Mouse (Mus musculus) limb, embryonic 14.5 days (tissue): ENCODE measurements around the gene Ssr2. TPM values are rescaled to one million over a fixed set of nuclear protein-coding genes. Genes with fewer than 3 reads are reported as not detected.

ENCODE experiments used
- ATAC-seq: fragments of 200-750 bp; cut with Nextera tagmentation; 2 replicates; pipeline ENCODE4 v1.8.0; 2017; ENCODE audit warnings: low read depth, moderate number of reproducible peaks, moderate TSS enrichment; ENCODE audit not compliant: low FRiP score
- DNase-seq: peaks from one replicate; pipeline ENCODE4 v3.0.0-alpha.2; 2015; ENCODE audit warnings: low spot score
- H3K27ac ChIP-seq: fragments of 300-500 bp; sonication (generic); replicated peaks from 2 replicates; pipeline ENCODE4 v1.5.1; 2014; ENCODE audit warnings: low read depth, mild to moderate bottlenecking, low read length, moderate library complexity, mixed read lengths
- H3K27me3 ChIP-seq: fragments of 300-500 bp; sonication (generic); 2 replicates; pipeline ENCODE4 v1.6.1; 2014; ENCODE audit warnings: low read length, mixed read lengths; ENCODE audit not compliant: control insufficient read depth, insufficient read depth
- H3K36me3 ChIP-seq: fragments of 300-500 bp; sonication (generic); 2 replicates; pipeline ENCODE4 v1.6.1; 2014; ENCODE audit warnings: mild to moderate bottlenecking, low read length, moderate library complexity, mixed read lengths; ENCODE audit not compliant: control insufficient read depth, insufficient read depth
- H3K4me1 ChIP-seq: fragments of 300-500 bp; sonication (generic); 2 replicates; pipeline ENCODE4 v1.6.1; 2014; ENCODE audit warnings: antibody characterized with exemption, low read length, mixed read lengths; ENCODE audit not compliant: control insufficient read depth, insufficient read depth
- H3K4me2 ChIP-seq: fragments of 300-500 bp; sonication (generic); replicated peaks from 2 replicates; pipeline ENCODE4 v1.6.1; 2014; ENCODE audit warnings: low read depth, mild to moderate bottlenecking, low read length, moderate library complexity; ENCODE audit not compliant: severe bottlenecking
- H3K4me3 ChIP-seq: fragments of 300-500 bp; sonication (generic); replicated peaks from 2 replicates; pipeline ENCODE4 v1.5.1; 2014; ENCODE audit warnings: low read length
- H3K9ac ChIP-seq: fragments of 300-500 bp; sonication (generic); 2 replicates; pipeline ENCODE4 v1.6.1; 2014; ENCODE audit warnings: mild to moderate bottlenecking, low read depth, low read length, moderate library complexity; ENCODE audit not compliant: severe bottlenecking
- H3K9me3 ChIP-seq: fragments of 300-500 bp; sonication (generic); 2 replicates; pipeline ENCODE4 v1.6.1; 2016; ENCODE audit warnings: low read length; ENCODE audit not compliant: control insufficient read depth
- POLR2A ChIP-seq: fragments of 200-500 bp; IDR thresholded peaks from 2 replicates; pipeline ENCODE4 v1.8.0; 2012; ENCODE audit warnings: inconsistent platforms, mild to moderate bottlenecking, moderate library complexity, borderline replicate concordance; ENCODE audit not compliant: insufficient read depth, insufficient read length; ENCODE audit errors: extremely low read depth
- WGBS: fragments of 180-500 bp; shearing (Covaris S2); extraction: QIAGEN DNeasy Blood & Tissue Kit; methylation state at CpG from one replicate; pipeline ENCODE4 v1.1.7; 2014; 5-methylcytosine and 5-hydroxymethylcytosine counted together
- polyA plus RNA-seq, 2 experiments: library from polyadenylated mRNA; depleted of rRNA in 1 of 2; stranded (reverse) in 1 of 2; unstranded in 1 of 2; fragments of >200 nt; fragmentation: Nextera tagmentation in 1 of 2; extraction: Ambion mirVana in 1 of 2; gene quantifications; 2 replicates each; pipeline versions ENCODE4 v1.2.1 to v1.2.3; 2012 to 2014

Gene Ssr2
- polyA plus RNA-seq (2012; rRNA removed) (422 and 466 TPM in 2 replicates), polyA plus RNA-seq (2014; fragmentation: Nextera tagmentation; extraction: Ambion mirVana) (307 and 325 TPM in 2 replicates)

- H3K9me3 ChIP-seq = no peaks in the 10 kb centered on the region
- no peak within 1 kb of the TSS for H3K27ac ChIP-seq
- WGBS = 78% methylated on average over 3 of the region's 3 CpGs
- H3K36me3 ChIP-seq = no peaks in the 10 kb centered on the region
- ATAC-seq = no peak
- no peaks in the 10 kb centered on the region for H3K27me3 ChIP-seq
- no peak within 1 kb of the TSS for H3K9ac ChIP-seq
- DNase-seq = no peak
- no peak within 1 kb of the TSS for H3K4me3 ChIP-seq
- peaks cover 7% of the 10 kb centered on the region for H3K4me1 ChIP-seq
- TF ChIP-seq POLR2A = no peak
- H3K4me2 ChIP-seq = no peak within 1 kb of the TSS
These were observed at the start of gene Ssr2 for GRCm38 (mm10) chr3:88575540-88575939. Ssr2 (plus strand) TSS chr3:88575876.

GRCm38 (mm10) chr3:88526157-88527131 is 49.2 kb upstream of the Ssr2 start:
- ATAC-seq = peak; percentile 74

GRCm38 (mm10) chr3:88527565-88527964 is 48.1 kb upstream of the Ssr2 start:
- H3K4me1 ChIP-seq = peaks cover 22% of the 10 kb centered on the region
- no peak overlapping the region for H3K4me3 ChIP-seq
- TF ChIP-seq POLR2A = no peak
- H3K4me2 ChIP-seq = no peak overlapping the region
- peaks cover 26% of the 10 kb centered on the region for H3K36me3 ChIP-seq
- no peak overlapping the region for H3K9ac ChIP-seq
- H3K27ac ChIP-seq = 0 out of 2 replicates have a peak overlapping the region, but pooled peaks have one; percentile 29
- ATAC-seq (no peak), DNase-seq (no peak)
- 33% methylated on average over 8 of the region's 8 CpGs for WGBS
- no peaks in the 10 kb centered on the region for H3K27me3 ChIP-seq
- no peaks in the 10 kb centered on the region for H3K9me3 ChIP-seq

More at GRCm38 (mm10) chr3:88526157-88527131, 49.2 kb upstream of the Ssr2 start:
- Histone ChIP-seq H3K9ac (no peak overlapping the region), H3K9me3 (no peaks in the 10 kb centered on the region), H3K27ac (no peak overlapping the region), H3K4me1 (peaks cover 22% of the 10 kb centered on the region), H3K27me3 (no peaks in the 10 kb centered on the region), H3K36me3 (peaks cover 26% of the 10 kb centered on the region), H3K4me2 (0 out of 2 replicates have a peak overlapping the region, but pooled peaks have one; percentile 2), H3K4me3 (no peak overlapping the region)
- peak; percentile 91 for DNase-seq
- no peak for TF ChIP-seq POLR2A
- WGBS = 33% methylated on average over 17 of the region's 17 CpGs

- Histone ChIP-seq H3K36me3 (peaks cover 21% of the 10 kb centered on the region), H3K4me3 (no peak overlapping the region), H3K27ac (no peak overlapping the region), H3K9ac (no peak overlapping the region), H3K27me3 (no peaks in the 10 kb centered on the region), H3K4me2 (no peak overlapping the region), H3K9me3 (no peaks in the 10 kb centered on the region), H3K4me1 (peaks cover 22% of the 10 kb centered on the region)
- DNase-seq (no peak), ATAC-seq (no peak)
- no peak for TF ChIP-seq POLR2A
- 78% methylated on average over 11 of the region's 11 CpGs for WGBS
These were observed 47.0 kb upstream of the Ssr2 start for GRCm38 (mm10) chr3:88528646-88529045.

GRCm38 (mm10) chr3:88529204-88530000 is 46.3 kb upstream of the Ssr2 start:
- WGBS = 31% methylated on average over 7 of the region's 7 CpGs
- no peaks in the 10 kb centered on the region for H3K9me3 ChIP-seq
- H3K4me2 ChIP-seq = peak overlapping the region; percentile 62
- H3K9ac ChIP-seq = peak overlapping the region; percentile 99
- peak overlapping the region; percentile 96 for H3K4me3 ChIP-seq
- H3K27me3 ChIP-seq = no peaks in the 10 kb centered on the region
- H3K4me1 ChIP-seq = peaks cover 26% of the 10 kb centered on the region
- H3K27ac ChIP-seq = 0 out of 2 replicates have a peak overlapping the region, but pooled peaks have one; percentile 20
- H3K36me3 ChIP-seq = peaks cover 15% of the 10 kb centered on the region
- TF ChIP-seq POLR2A = no peak
- no peak for DNase-seq
- no peak for ATAC-seq
